Mouse (Mus musculus) spleen, adult 18-20 months (tissue): ENCODE results near the gene Trp53inp2.

Experiments
- DNase-seq, 2 experiments: peaks; one replicate each; pipeline ENCODE4 v3.0.0; 2022; ENCODE audit warnings: mixed read lengths in 2 of 2

The Trp53inp2 gene

GRCm38 (mm10) chr2:155385731-155386533 lies 5.1 kb downstream of the Trp53inp2 start:
- DNase-seq: no peak

GRCm38 (mm10) chr2:155386534-155386899 lies 5.7 kb downstream of the Trp53inp2 start:
- no peak for DNase-seq

- DNase-seq: no peak
These were observed 6.2 kb downstream of the Trp53inp2 start for GRCm38 (mm10) chr2:155387052-155387451.

- DNase-seq: no peak
These were observed 7.7 kb downstream of the Trp53inp2 start for GRCm38 (mm10) chr2:155388573-155388972.

GRCm38 (mm10) chr2:155394586-155394985 lies 13.7 kb downstream of the Trp53inp2 start:
- DNase-seq: no peak

GRCm38 (mm10) chr2:155400276-155400675 lies 19.4 kb downstream of the Trp53inp2 start:
- DNase-seq: no peak

- no peak for DNase-seq
These were observed 21.1 kb downstream of the Trp53inp2 start for GRCm38 (mm10) chr2:155401926-155402325.

- DNase-seq: no peak
These were observed 23.8 kb downstream of the Trp53inp2 start for GRCm38 (mm10) chr2:155404635-155405034.

GRCm38 (mm10) chr2:155420911-155421310 lies 40.1 kb downstream of the Trp53inp2 start:
- DNase-seq: no peak

GRCm38 (mm10) chr2:155436445-155436844 lies 55.6 kb downstream of the Trp53inp2 start:
- no peak for DNase-seq
